Mouse (Mus musculus) hindbrain, embryonic 12.5 days (tissue): ENCODE data around the gene Rpl10a. TPM values are rescaled to one million over a fixed set of nuclear protein-coding genes. Genes with fewer than 3 reads are reported as not detected.
A peak's percentile ranks its signal among the peaks of the same experiment; 100 is the strongest.
"Not testable (repeated sequence)": the region's sequence is repeated elsewhere in the genome, so short reads cannot be mapped to it uniquely, and the experiment has no call there.

Experiments
- ATAC-seq: fragments of 200-750 bp; cut with Nextera tagmentation; 2 replicates; pipeline ENCODE4 v1.8.0; 2017; ENCODE audit warnings: moderate TSS enrichment; ENCODE audit not compliant: low FRiP score
- H3K27ac ChIP-seq: fragments of 300-500 bp; sonication (generic); 2 replicates; pipeline ENCODE4 v1.5.1; 2016; ENCODE audit warnings: mild to moderate bottlenecking
- H3K27me3 ChIP-seq: fragments of 300-500 bp; sonication (generic); 2 replicates; pipeline ENCODE4 v1.6.1; 2016; ENCODE audit warnings: mild to moderate bottlenecking
- H3K36me3 ChIP-seq: fragments of 300-500 bp; sonication (generic); 2 replicates; pipeline ENCODE4 v1.6.1; 2016; ENCODE audit warnings: mild to moderate bottlenecking
- H3K4me1 ChIP-seq: fragments of 300-500 bp; sonication (generic); 2 replicates; pipeline ENCODE4 v1.6.1; 2016
- H3K4me2 ChIP-seq: fragments of 300-500 bp; sonication (generic); replicated peaks from 2 replicates; pipeline ENCODE4 v1.6.1; 2016; ENCODE audit warnings: mild to moderate bottlenecking
- H3K4me3 ChIP-seq: fragments of 300-500 bp; sonication (generic); 2 replicates; pipeline ENCODE4 v1.5.1; 2016; ENCODE audit warnings: mild to moderate bottlenecking
- H3K9ac ChIP-seq: fragments of 300-500 bp; sonication (generic); 2 replicates; pipeline ENCODE4 v1.6.1; 2016; ENCODE audit warnings: mild to moderate bottlenecking, moderate library complexity
- H3K9me3 ChIP-seq: fragments of 300-500 bp; sonication (generic); replicated peaks from 2 replicates; pipeline ENCODE4 v1.6.1; 2016; ENCODE audit warnings: mild to moderate bottlenecking
- WGBS: fragments of 180-500 bp; shearing (Covaris S2); methylation state at CpG from one replicate; pipeline ENCODE4 v1.1.7; 2016; 5-methylcytosine and 5-hydroxymethylcytosine counted together
- polyA plus RNA-seq: library from polyadenylated mRNA; unstranded; fragments of >200 nt; fragmentation: Nextera tagmentation; extraction: Ambion mirVana; gene quantifications from 2 replicates; pipeline ENCODE4 v1.2.1, GENCODE M21; 2016

The Rpl10a gene
- polyA plus RNA-seq, 1 experiment from 2014 or later, result 354 TPM

GRCm38 (mm10) chr17:28311366-28312132 lies 16.7 kb upstream of the Rpl10a start:
- H3K9ac ChIP-seq, result no peak overlapping the region
- no peaks in the 10 kb centered on the region for H3K27me3 ChIP-seq
- H3K4me2 ChIP-seq, result no peak overlapping the region
- H3K4me3 ChIP-seq, result no peak overlapping the region
- no peak for ATAC-seq
- peaks cover 29% of the 10 kb centered on the region for H3K4me1 ChIP-seq
- no peaks in the 10 kb centered on the region for H3K9me3 ChIP-seq
- peaks cover 11% of the 10 kb centered on the region for H3K36me3 ChIP-seq
- no peak overlapping the region for H3K27ac ChIP-seq
- WGBS, result 86% methylated on average over 5 of the region's 5 CpGs

- peak overlapping the region; percentile 77 for H3K4me3 ChIP-seq
- H3K27me3 ChIP-seq, result no peaks in the 10 kb centered on the region
- H3K4me1 ChIP-seq, result peaks cover 29% of the 10 kb centered on the region
- H3K9me3 ChIP-seq, result no peaks in the 10 kb centered on the region
- peak; percentile 44 for ATAC-seq
- WGBS, result 24% methylated on average over 17 of the region's 17 CpGs
- no peak overlapping the region for H3K27ac ChIP-seq
- peaks cover 21% of the 10 kb centered on the region for H3K36me3 ChIP-seq
- H3K4me2 ChIP-seq, result peak overlapping the region; percentile 85
- H3K9ac ChIP-seq, result 0 out of 2 replicates have a peak overlapping the region, but pooled peaks have one; percentile 85
Observed at GRCm38 (mm10) chr17:28312232-28313211, 15.7 kb upstream of the Rpl10a start.

DNA sequence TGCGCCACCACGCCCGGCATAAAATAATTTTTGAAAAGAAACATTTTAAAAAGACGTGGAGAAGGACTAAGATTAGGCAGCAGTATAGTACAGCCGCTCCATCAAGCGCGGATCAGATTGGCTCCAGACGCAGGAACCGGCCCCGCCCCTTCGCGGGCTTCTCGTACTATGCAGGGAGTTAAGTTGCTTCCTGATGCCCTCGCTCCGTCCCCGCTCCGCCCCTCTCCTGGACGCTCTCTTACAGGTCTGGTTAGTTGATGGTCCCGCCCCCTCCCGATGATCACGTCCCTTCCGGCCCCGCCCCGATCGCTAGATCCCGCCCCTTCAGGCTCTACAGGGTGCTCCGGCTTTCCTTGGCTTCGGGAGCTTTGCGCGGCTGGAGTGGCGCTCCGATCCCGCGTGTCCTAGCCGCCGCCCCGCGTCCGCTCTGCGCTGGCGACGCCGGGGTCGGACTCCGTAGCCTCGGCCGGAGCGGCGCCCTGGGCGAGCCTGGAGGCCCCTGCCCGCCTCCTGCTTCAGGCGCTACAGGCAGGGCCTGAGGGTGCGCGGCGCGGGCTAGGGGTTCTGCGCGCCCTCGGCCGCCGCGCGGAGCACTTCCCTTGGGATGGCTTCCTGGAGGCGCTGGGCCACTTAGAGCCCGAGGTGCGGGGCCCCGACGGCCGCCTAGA lies 14.9 kb upstream of the Rpl10a start, which contains the start of gene Fance:
TSS of gene Fance (plus strand) at position 308 of the 668 bp plus-strand sequence.
- ATAC-seq, result peak; percentile 97
- under 1% methylated on average over 69 of the region's 69 CpGs for WGBS

GRCm38 (mm10) chr17:28313880-28314225 lies 14.4 kb upstream of the Rpl10a start:
- Histone ChIP-seq H3K27me3 (no peaks in the 10 kb centered on the region), H3K4me1 (peaks cover 24% of the 10 kb centered on the region), H3K4me3 (peak overlapping the region; percentile 77), H3K9ac (peak overlapping the region; percentile 85), H3K9me3 (no peaks in the 10 kb centered on the region), H3K36me3 (peaks cover 30% of the 10 kb centered on the region), H3K27ac (peak overlapping the region; percentile 79), H3K4me2 (peak overlapping the region; percentile 85)
- peak; percentile 12 for ATAC-seq
- 1% methylated on average over 11 of the region's 11 CpGs for WGBS

More for the DNA sequence above, 14.9 kb upstream of the Rpl10a start, which contains the start of gene Fance:
- H3K9ac ChIP-seq, result peak within 1 kb of the TSS; percentile 85
- peaks cover 26% of the 10 kb centered on the region for H3K36me3 ChIP-seq
- H3K4me3 ChIP-seq, result peak within 1 kb of the TSS; percentile 77
- no peaks in the 10 kb centered on the region for H3K27me3 ChIP-seq
- peak within 1 kb of the TSS; percentile 79 for H3K27ac ChIP-seq
- peak within 1 kb of the TSS; percentile 85 for H3K4me2 ChIP-seq
- H3K4me1 ChIP-seq, result peaks cover 28% of the 10 kb centered on the region
- H3K9me3 ChIP-seq, result no peaks in the 10 kb centered on the region

DNA sequence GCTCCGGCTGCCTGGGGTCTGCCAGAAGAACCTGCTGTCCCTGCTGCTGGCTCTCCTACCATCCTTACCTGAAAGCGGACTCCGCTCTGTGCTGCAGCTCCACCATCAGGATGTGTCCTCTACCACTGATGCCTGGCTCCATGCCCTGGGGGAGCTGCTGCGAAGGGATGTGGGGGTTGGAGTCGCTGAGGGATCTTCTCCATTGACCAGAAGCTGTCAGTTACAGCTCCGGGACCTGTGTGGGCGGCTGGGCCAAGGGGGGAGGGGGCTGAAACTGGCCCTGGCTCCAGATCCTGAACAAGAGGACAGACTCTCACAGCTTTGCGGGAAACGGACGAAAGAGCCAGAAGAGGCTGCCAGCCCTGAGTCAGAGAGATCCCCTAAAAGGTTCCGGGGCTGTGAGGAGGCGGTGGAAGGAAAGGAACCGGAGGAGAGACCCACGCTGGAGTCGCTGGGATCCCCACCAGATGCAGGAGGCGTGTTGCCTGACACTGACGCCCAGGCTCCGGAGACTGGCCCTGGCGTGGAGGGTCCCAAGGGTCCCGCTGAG lies 12.6 kb upstream of the Rpl10a start:
- Histone ChIP-seq H3K27me3 (no peaks in the 10 kb centered on the region), H3K27ac (no peak overlapping the region), H3K9me3 (no peaks in the 10 kb centered on the region), H3K36me3 (peaks cover 42% of the 10 kb centered on the region), H3K9ac (peak overlapping the region; percentile 27; the same call in 1 of the 2 replicates), H3K4me2 (0 out of 2 replicates have a peak overlapping the region, but pooled peaks have one; percentile 8), H3K4me3 (no peak overlapping the region), H3K4me1 (peaks cover 24% of the 10 kb centered on the region)
- no peak for ATAC-seq
- 72% methylated on average over 20 of the region's 20 CpGs for WGBS

DNA sequence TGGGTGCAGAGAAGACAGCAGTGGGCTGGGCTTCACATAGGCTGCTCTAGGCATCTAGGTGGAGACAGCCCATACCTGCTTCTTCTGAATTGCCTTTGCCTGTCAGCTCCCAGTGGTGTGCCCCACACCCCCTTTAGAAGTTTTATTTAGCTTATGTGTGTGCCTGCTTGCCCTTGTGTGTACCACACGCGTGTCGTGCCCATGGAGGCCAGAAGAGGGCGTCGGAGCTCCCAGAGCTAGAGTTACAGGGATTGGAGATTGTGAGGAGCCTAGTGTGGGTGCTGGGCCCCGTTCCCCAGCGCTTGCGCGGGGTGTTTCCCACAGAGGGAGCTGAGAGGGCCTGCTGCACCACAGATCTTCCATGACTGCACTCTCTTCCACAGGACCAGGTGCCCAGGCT lies 11.8 kb upstream of the Rpl10a start:
- Histone ChIP-seq H3K4me2 (no peak overlapping the region), H3K9me3 (no peaks in the 10 kb centered on the region), H3K9ac (no peak overlapping the region), H3K4me3 (no peak overlapping the region), H3K27me3 (no peaks in the 10 kb centered on the region), H3K27ac (no peak overlapping the region), H3K36me3 (peaks cover 50% of the 10 kb centered on the region), H3K4me1 (peaks cover 24% of the 10 kb centered on the region)
- 93% methylated on average over 9 of the region's 9 CpGs for WGBS
- ATAC-seq, result no peak

DNA sequence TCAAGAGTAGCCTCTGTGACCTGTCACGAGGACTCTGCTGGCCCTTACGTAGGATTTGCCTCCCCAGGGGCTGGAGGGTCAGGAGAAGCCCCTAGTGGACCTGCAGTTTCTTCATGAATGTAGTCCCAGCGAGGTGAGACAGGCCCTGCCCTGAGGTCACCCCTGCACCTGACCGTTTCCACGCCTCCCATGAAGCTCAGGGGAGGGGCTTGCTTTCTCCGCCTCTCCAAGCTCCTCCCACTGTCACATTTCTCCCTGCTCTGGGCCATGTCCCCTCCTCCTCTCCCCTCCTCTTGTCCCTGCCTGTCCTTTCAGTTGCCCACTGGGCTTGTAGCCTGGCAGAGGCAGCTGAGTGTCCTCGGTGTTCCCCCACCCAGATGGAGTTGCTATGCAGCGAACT lies 11.2 kb upstream of the Rpl10a start:
- WGBS, result 61% methylated on average over 8 of the region's 8 CpGs
- Histone ChIP-seq H3K36me3 (peaks cover 56% of the 10 kb centered on the region), H3K9ac (no peak overlapping the region), H3K4me1 (peaks cover 24% of the 10 kb centered on the region), H3K27ac (no peak overlapping the region), H3K9me3 (no peaks in the 10 kb centered on the region), H3K27me3 (no peaks in the 10 kb centered on the region), H3K4me3 (no peak overlapping the region), H3K4me2 (no peak overlapping the region)
- no peak for ATAC-seq

DNA sequence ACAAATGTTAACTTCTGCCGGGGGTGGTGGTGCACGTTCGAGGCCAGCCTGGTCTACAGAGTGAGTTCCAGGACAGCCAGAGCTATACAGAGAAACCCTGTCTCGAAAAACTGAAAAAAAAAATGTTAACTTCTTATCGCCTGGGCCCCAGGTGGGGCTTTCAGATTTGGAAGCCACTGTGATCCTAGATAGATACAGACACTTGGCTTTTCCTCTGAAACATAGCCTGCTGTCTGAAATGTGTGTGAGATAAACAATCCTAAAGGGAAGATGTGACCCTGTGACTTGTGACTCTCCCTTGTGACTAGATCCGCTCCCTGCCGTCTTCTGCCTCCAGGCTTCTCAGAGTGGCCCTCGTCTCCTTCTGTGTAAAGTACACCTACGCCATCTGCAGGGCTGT lies 10.5 kb upstream of the Rpl10a start:
- Histone ChIP-seq H3K9ac (no peak overlapping the region), H3K4me1 (peaks cover 22% of the 10 kb centered on the region), H3K9me3 (no peaks in the 10 kb centered on the region), H3K27me3 (no peaks in the 10 kb centered on the region), H3K4me3 (no peak overlapping the region), H3K4me2 (no peak overlapping the region), H3K27ac (no peak overlapping the region), H3K36me3 (peaks cover 62% of the 10 kb centered on the region)
- 81% methylated on average over 9 of the region's 9 CpGs for WGBS
- ATAC-seq, result no peak

DNA sequence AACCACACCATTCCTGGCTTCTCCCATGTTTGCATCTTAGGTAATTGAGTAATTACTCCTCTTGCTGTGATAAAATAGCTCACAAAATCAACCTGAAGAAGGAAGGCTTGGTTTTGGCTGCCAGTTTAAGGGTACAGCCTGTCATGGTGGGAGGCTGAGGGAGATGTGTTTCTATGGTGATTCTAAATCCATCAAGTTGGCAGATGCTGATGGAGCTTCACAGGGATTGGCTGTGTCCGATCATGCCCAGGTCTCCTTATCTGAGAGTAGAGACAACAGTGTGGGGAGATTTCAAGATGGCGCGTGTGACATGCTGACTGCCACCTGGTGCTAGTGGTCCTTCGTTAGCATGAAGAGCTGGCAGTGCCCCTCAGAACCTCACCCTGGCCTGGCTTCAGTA lies 6.6 kb upstream of the Rpl10a start:
- Histone ChIP-seq H3K4me2 (no peak overlapping the region), H3K27ac (no peak overlapping the region), H3K9me3 (no peaks in the 10 kb centered on the region), H3K4me3 (no peak overlapping the region), H3K27me3 (no peaks in the 10 kb centered on the region), H3K36me3 (peaks cover 55% of the 10 kb centered on the region), H3K4me1 (no peaks in the 10 kb centered on the region), H3K9ac (no peak overlapping the region)
- no peak for ATAC-seq
- 92% methylated on average over 4 of the region's 4 CpGs for WGBS

DNA sequence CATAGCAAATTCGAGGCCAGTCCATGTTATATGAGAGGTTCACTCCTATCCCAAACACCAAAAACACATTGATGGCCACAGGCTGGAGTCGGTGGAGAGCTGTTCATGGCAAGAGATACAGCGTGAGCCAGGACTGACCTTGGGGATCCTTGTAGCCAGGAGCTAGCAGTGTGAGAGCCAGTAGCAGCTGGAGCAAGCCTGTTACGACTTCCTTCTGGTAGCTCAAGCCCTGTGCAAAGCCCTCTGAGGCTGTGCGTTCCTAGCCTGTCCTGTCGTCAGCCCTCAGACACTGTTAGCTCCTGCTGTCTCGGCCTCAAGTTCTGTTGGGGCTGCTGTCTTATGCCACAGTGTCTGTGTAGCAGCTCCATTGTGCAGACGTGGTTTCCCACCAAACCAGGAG lies 4.5 kb upstream of the Rpl10a start:
- Histone ChIP-seq H3K9me3 (no peaks in the 10 kb centered on the region), H3K4me3 (no peak overlapping the region), H3K27ac (no peak overlapping the region), H3K4me2 (no peak overlapping the region), H3K4me1 (peaks cover 7% of the 10 kb centered on the region), H3K27me3 (no peaks in the 10 kb centered on the region), H3K36me3 (peaks cover 38% of the 10 kb centered on the region), H3K9ac (no peak overlapping the region)
- 92% methylated on average over 8 of the region's 8 CpGs for WGBS
- no peak for ATAC-seq

- not testable (repeated sequence) for H3K27me3 ChIP-seq, H3K9ac ChIP-seq, H3K4me3 ChIP-seq, H3K9me3 ChIP-seq, H3K4me2 ChIP-seq, H3K27ac ChIP-seq, ATAC-seq
- peaks cover 35% of the 10 kb centered on the region for H3K36me3 ChIP-seq
- peaks cover 11% of the 10 kb centered on the region for H3K4me1 ChIP-seq
- WGBS, result 97% methylated on average over 7 of the region's 7 CpGs
Observed at GRCm38 (mm10) chr17:28324416-28324815, 3.9 kb upstream of the Rpl10a start.
